Mouse (Mus musculus): ENCODE measurements around the gene Gm5065. TPM values are rescaled to one million over a fixed set of nuclear protein-coding genes. Genes with fewer than 3 reads are reported as not detected.

Gene Gm5065
- not detected in 2 replicates for polyA plus RNA-seq (2012; rRNA removed)

GRCm38 (mm10) chr7:5350237-5350636 is at the start of gene Gm5065:
TSS of gene Gm5065 (plus strand) at chr7:5350537.
- no peak for DNase-seq (ENCODE audit: low read depth)

GRCm38 (mm10) chr7:5327511-5327910 is 22.8 kb upstream of the Gm5065 start:
- TF ChIP-seq POLR2A (IDR thresholded peaks at IDR 0.05; ENCODE audit: borderline replicate concordance, extremely low read depth, insufficient read depth, insufficient read length, poor library complexity, severe bottlenecking) (no peak), CTCF (IDR thresholded peaks at IDR 0.05; ENCODE audit: borderline replicate concordance, extremely low read depth, insufficient read depth, insufficient read length) (no peak)
- no peak for DNase-seq (ENCODE audit: low read depth)

More at GRCm38 (mm10) chr7:5350237-5350636, at the start of gene Gm5065:
- TF ChIP-seq POLR2A (IDR thresholded peaks at IDR 0.05; ENCODE audit: borderline replicate concordance, extremely low read depth, insufficient read depth, insufficient read length, poor library complexity, severe bottlenecking) (no peak), CTCF (IDR thresholded peaks at IDR 0.05; ENCODE audit: borderline replicate concordance, extremely low read depth, insufficient read depth, insufficient read length) (no peak)

GRCm38 (mm10) chr7:5350935-5351334 is 598 bp downstream of the Gm5065 start, which contains the start of gene Nlrp2:
TSS of gene Nlrp2 (minus strand) at chr7:5351035.
- TF ChIP-seq POLR2A (IDR thresholded peaks at IDR 0.05; ENCODE audit: borderline replicate concordance, extremely low read depth, insufficient read depth, insufficient read length, poor library complexity, severe bottlenecking) (no peak), CTCF (IDR thresholded peaks at IDR 0.05; ENCODE audit: borderline replicate concordance, extremely low read depth, insufficient read depth, insufficient read length) (no peak)
- no peak for DNase-seq (ENCODE audit: low read depth)

- no peak for DNase-seq (ENCODE audit: low read depth)
- no peak for TF ChIP-seq POLR2A (IDR thresholded peaks at IDR 0.05; ENCODE audit: borderline replicate concordance, extremely low read depth, insufficient read depth, insufficient read length, poor library complexity, severe bottlenecking)
- no peak for TF ChIP-seq CTCF (IDR thresholded peaks at IDR 0.05; ENCODE audit: borderline replicate concordance, extremely low read depth, insufficient read depth, insufficient read length)
Observed at GRCm38 (mm10) chr7:5363599-5363998, 13.3 kb downstream of the Gm5065 start.

GRCm38 (mm10) chr7:5366724-5367123 is 16.4 kb downstream of the Gm5065 start:
- DNase-seq (ENCODE audit: low read depth), result no peak
- TF ChIP-seq CTCF (IDR thresholded peaks at IDR 0.05; ENCODE audit: borderline replicate concordance, extremely low read depth, insufficient read depth, insufficient read length) (no peak), POLR2A (IDR thresholded peaks at IDR 0.05; ENCODE audit: borderline replicate concordance, extremely low read depth, insufficient read depth, insufficient read length, poor library complexity, severe bottlenecking) (no peak)

GRCm38 (mm10) chr7:5406201-5406600 is 55.9 kb downstream of the Gm5065 start:
- no peak for DNase-seq (ENCODE audit: low read depth)
- TF ChIP-seq POLR2A (IDR thresholded peaks at IDR 0.05; ENCODE audit: borderline replicate concordance, extremely low read depth, insufficient read depth, insufficient read length, poor library complexity, severe bottlenecking) (no peak), CTCF (IDR thresholded peaks at IDR 0.05; ENCODE audit: borderline replicate concordance, extremely low read depth, insufficient read depth, insufficient read length) (no peak)

Other genes with a start within 250 kb of the Gm5065 start
- not detected in 2 replicates for gene Rfpl4, start 233.6 kb upstream of the Gm5065 start, polyA plus RNA-seq (2012; rRNA removed)
- gene Rasl2-9, start 224.6 kb upstream of the Gm5065 start, polyA plus RNA-seq (2012; rRNA removed), result 0.14 and 0.37 TPM in 2 replicates
- gene Vmn1r55, start 200.9 kb upstream of the Gm5065 start, polyA plus RNA-seq (2012; rRNA removed), result not detected in 2 replicates
- gene Vmn1r56, start 153.8 kb upstream of the Gm5065 start, polyA plus RNA-seq (2012; rRNA removed), result not detected in 2 replicates
- gene Vmn1r57, start 132.0 kb upstream of the Gm5065 start, polyA plus RNA-seq (2012; rRNA removed), result not detected in 2 replicates
- gene Nlrp2, start 498 bp downstream of the Gm5065 start, polyA plus RNA-seq (2012; rRNA removed), result not detected in 2 replicates
- gene Vmn1r58, start 62.9 kb downstream of the Gm5065 start, polyA plus RNA-seq (2012; rRNA removed), result not detected in 2 replicates
- not detected in 2 replicates for gene Vmn1r59, start 106.2 kb downstream of the Gm5065 start, polyA plus RNA-seq (2012; rRNA removed)
- not detected in 2 replicates for gene Vmn2r28, start 143.4 kb downstream of the Gm5065 start, polyA plus RNA-seq (2012; rRNA removed)
- gene Vmn1r60, start 196.8 kb downstream of the Gm5065 start, polyA plus RNA-seq (2012; rRNA removed), result not detected in 2 replicates

Measured in brain, embryonic 14.5 days (tissue).